Mouse (Mus musculus): Measurements from ENCODE around the gene Olfr159. TPM values are rescaled to one million over a fixed set of nuclear protein-coding genes. Genes with fewer than 3 reads are reported as not detected.

Olfr159 gene
- polyA plus RNA-seq, 1 experiment from 2014 or later: not detected

- no peaks in the 10 kb centered on the region for H3K27me3 ChIP-seq (ENCODE audit: control insufficient read depth, insufficient read depth, low read length)
- no peak overlapping the region for H3K9ac ChIP-seq (replicated peaks; ENCODE audit: low read depth, low read length)
- no peaks in the 10 kb centered on the region for H3K9me3 ChIP-seq (ENCODE audit: control insufficient read depth, low read length)
- no peak overlapping the region for H3K4me2 ChIP-seq (ENCODE audit: low read depth, low read length)
- WGBS: 73% methylated on average over 10 of the region's 10 CpGs
- no peak overlapping the region for H3K27ac ChIP-seq (ENCODE audit: low read depth, low read length)
- no peaks in the 10 kb centered on the region for H3K36me3 ChIP-seq (ENCODE audit: control insufficient read depth, insufficient read depth, low read length)
- no peaks in the 10 kb centered on the region for H3K4me1 ChIP-seq (ENCODE audit: control insufficient read depth, insufficient read depth, low read length)
- ATAC-seq (ENCODE audit: low read depth): no peak
- no peak overlapping the region for H3K4me3 ChIP-seq (ENCODE audit: low read depth, low read length)
Measured at GRCm38 (mm10) chr4:43760460-43760859, 10.3 kb downstream of the Olfr159 start.

- H3K4me3 ChIP-seq (ENCODE audit: low read depth, low read length): no peak overlapping the region
- no peak for ATAC-seq (ENCODE audit: low read depth)
- no peaks in the 10 kb centered on the region for H3K4me1 ChIP-seq (ENCODE audit: control insufficient read depth, insufficient read depth, low read length)
- no peaks in the 10 kb centered on the region for H3K27me3 ChIP-seq (ENCODE audit: control insufficient read depth, insufficient read depth, low read length)
- no peak overlapping the region for H3K27ac ChIP-seq (ENCODE audit: low read depth, low read length)
- no peaks in the 10 kb centered on the region for H3K9me3 ChIP-seq (ENCODE audit: control insufficient read depth, low read length)
- WGBS: 79% methylated on average over 21 of the region's 21 CpGs
- H3K36me3 ChIP-seq (ENCODE audit: control insufficient read depth, insufficient read depth, low read length): no peaks in the 10 kb centered on the region
- H3K4me2 ChIP-seq (ENCODE audit: low read depth, low read length): no peak overlapping the region
- no peak overlapping the region for H3K9ac ChIP-seq (replicated peaks; ENCODE audit: low read depth, low read length)
Measured at GRCm38 (mm10) chr4:43759571-43760418, 11.0 kb downstream of the Olfr159 start.

- WGBS: 84% methylated on average over 6 of the region's 6 CpGs
Measured at GRCm38 (mm10) chr4:43757213-43757612, 13.6 kb downstream of the Olfr159 start.

GRCm38 (mm10) chr4:43745187-43745586 is 25.6 kb downstream of the Olfr159 start:
- H3K4me1 ChIP-seq (ENCODE audit: control insufficient read depth, insufficient read depth, low read length): no peaks in the 10 kb centered on the region
- no peaks in the 10 kb centered on the region for H3K27me3 ChIP-seq (ENCODE audit: control insufficient read depth, insufficient read depth, low read length)
- no peak overlapping the region for H3K4me2 ChIP-seq (ENCODE audit: low read depth, low read length)
- no peak overlapping the region for H3K9ac ChIP-seq (replicated peaks; ENCODE audit: low read depth, low read length)
- ATAC-seq (ENCODE audit: low read depth): no peak
- H3K9me3 ChIP-seq (ENCODE audit: control insufficient read depth, low read length): no peaks in the 10 kb centered on the region
- no peaks in the 10 kb centered on the region for H3K36me3 ChIP-seq (ENCODE audit: control insufficient read depth, insufficient read depth, low read length)
- 21% methylated on average over 6 of the region's 6 CpGs for WGBS
- no peak overlapping the region for H3K4me3 ChIP-seq (ENCODE audit: low read depth, low read length)
- H3K27ac ChIP-seq (ENCODE audit: low read depth, low read length): no peak overlapping the region

More at GRCm38 (mm10) chr4:43757213-43757612, 13.6 kb downstream of the Olfr159 start:
- Histone ChIP-seq H3K27me3 (ENCODE audit: control insufficient read depth, insufficient read depth, low read length) (no peaks in the 10 kb centered on the region), H3K36me3 (ENCODE audit: control insufficient read depth, insufficient read depth, low read length) (no peaks in the 10 kb centered on the region), H3K4me3 (ENCODE audit: low read depth, low read length) (no peak overlapping the region), H3K9me3 (ENCODE audit: control insufficient read depth, low read length) (no peaks in the 10 kb centered on the region), H3K27ac (ENCODE audit: low read depth, low read length) (no peak overlapping the region), H3K9ac (replicated peaks; ENCODE audit: low read depth, low read length) (no peak overlapping the region), H3K4me2 (ENCODE audit: low read depth, low read length) (no peak overlapping the region), H3K4me1 (ENCODE audit: control insufficient read depth, insufficient read depth, low read length) (no peaks in the 10 kb centered on the region)
- no peak for ATAC-seq (ENCODE audit: low read depth)

GRCm38 (mm10) chr4:43743099-43743498 is 27.7 kb downstream of the Olfr159 start:
- Histone ChIP-seq H3K36me3 (ENCODE audit: control insufficient read depth, insufficient read depth, low read length) (no peaks in the 10 kb centered on the region), H3K4me3 (ENCODE audit: low read depth, low read length) (no peak overlapping the region), H3K9ac (replicated peaks; ENCODE audit: low read depth, low read length) (no peak overlapping the region), H3K4me2 (ENCODE audit: low read depth, low read length) (no peak overlapping the region), H3K4me1 (ENCODE audit: control insufficient read depth, insufficient read depth, low read length) (no peaks in the 10 kb centered on the region), H3K27me3 (ENCODE audit: control insufficient read depth, insufficient read depth, low read length) (no peaks in the 10 kb centered on the region), H3K27ac (ENCODE audit: low read depth, low read length) (no peak overlapping the region), H3K9me3 (ENCODE audit: control insufficient read depth, low read length) (no peaks in the 10 kb centered on the region)
- WGBS: 58% methylated on average over 1 of the region's 1 CpGs
- no peak for ATAC-seq (ENCODE audit: low read depth)

GRCm38 (mm10) chr4:43742637-43743036 is 28.2 kb downstream of the Olfr159 start:
- 26% methylated on average over 4 of the region's 4 CpGs for WGBS
- ATAC-seq (ENCODE audit: low read depth): no peak
- Histone ChIP-seq H3K9ac (replicated peaks; ENCODE audit: low read depth, low read length) (no peak overlapping the region), H3K4me1 (ENCODE audit: control insufficient read depth, insufficient read depth, low read length) (no peaks in the 10 kb centered on the region), H3K4me2 (ENCODE audit: low read depth, low read length) (no peak overlapping the region), H3K4me3 (ENCODE audit: low read depth, low read length) (no peak overlapping the region), H3K27ac (ENCODE audit: low read depth, low read length) (no peak overlapping the region), H3K36me3 (ENCODE audit: control insufficient read depth, insufficient read depth, low read length) (no peaks in the 10 kb centered on the region), H3K27me3 (ENCODE audit: control insufficient read depth, insufficient read depth, low read length) (no peaks in the 10 kb centered on the region), H3K9me3 (ENCODE audit: control insufficient read depth, low read length) (no peaks in the 10 kb centered on the region)

- no peak overlapping the region for H3K27ac ChIP-seq (ENCODE audit: low read depth, low read length)
- no peak overlapping the region for H3K4me2 ChIP-seq (ENCODE audit: low read depth, low read length)
- no peak overlapping the region for H3K9ac ChIP-seq (replicated peaks; ENCODE audit: low read depth, low read length)
- WGBS: 67% methylated on average over 5 of the region's 5 CpGs
- no peak overlapping the region for H3K4me3 ChIP-seq (ENCODE audit: low read depth, low read length)
- no peaks in the 10 kb centered on the region for H3K27me3 ChIP-seq (ENCODE audit: control insufficient read depth, insufficient read depth, low read length)
- H3K4me1 ChIP-seq (ENCODE audit: control insufficient read depth, insufficient read depth, low read length): no peaks in the 10 kb centered on the region
- H3K36me3 ChIP-seq (ENCODE audit: control insufficient read depth, insufficient read depth, low read length): no peaks in the 10 kb centered on the region
- no peaks in the 10 kb centered on the region for H3K9me3 ChIP-seq (ENCODE audit: control insufficient read depth, low read length)
- no peak for ATAC-seq (ENCODE audit: low read depth)
Measured at GRCm38 (mm10) chr4:43741526-43741925, 29.3 kb downstream of the Olfr159 start.

GRCm38 (mm10) chr4:43738989-43739674 is 31.7 kb downstream of the Olfr159 start:
- ATAC-seq (ENCODE audit: low read depth): no peak
- Histone ChIP-seq H3K27me3 (ENCODE audit: control insufficient read depth, insufficient read depth, low read length) (no peaks in the 10 kb centered on the region), H3K4me1 (ENCODE audit: control insufficient read depth, insufficient read depth, low read length) (no peaks in the 10 kb centered on the region), H3K9ac (replicated peaks; ENCODE audit: low read depth, low read length) (no peak overlapping the region), H3K9me3 (ENCODE audit: control insufficient read depth, low read length) (no peaks in the 10 kb centered on the region), H3K4me2 (ENCODE audit: low read depth, low read length) (no peak overlapping the region), H3K36me3 (ENCODE audit: control insufficient read depth, insufficient read depth, low read length) (no peaks in the 10 kb centered on the region), H3K27ac (ENCODE audit: low read depth, low read length) (no peak overlapping the region), H3K4me3 (ENCODE audit: low read depth, low read length) (no peak overlapping the region)
- 79% methylated on average over 8 of the region's 8 CpGs for WGBS

GRCm38 (mm10) chr4:43737144-43737543 is 33.7 kb downstream of the Olfr159 start:
- H3K27ac ChIP-seq (ENCODE audit: low read depth, low read length): no peak overlapping the region
- no peaks in the 10 kb centered on the region for H3K27me3 ChIP-seq (ENCODE audit: control insufficient read depth, insufficient read depth, low read length)
- no peaks in the 10 kb centered on the region for H3K4me1 ChIP-seq (ENCODE audit: control insufficient read depth, insufficient read depth, low read length)
- no peak overlapping the region for H3K4me2 ChIP-seq (ENCODE audit: low read depth, low read length)
- H3K36me3 ChIP-seq (ENCODE audit: control insufficient read depth, insufficient read depth, low read length): no peaks in the 10 kb centered on the region
- no peak overlapping the region for H3K9ac ChIP-seq (replicated peaks; ENCODE audit: low read depth, low read length)
- H3K9me3 ChIP-seq (ENCODE audit: control insufficient read depth, low read length): no peaks in the 10 kb centered on the region
- ATAC-seq (ENCODE audit: low read depth): no peak
- no peak overlapping the region for H3K4me3 ChIP-seq (ENCODE audit: low read depth, low read length)
- 63% methylated on average over 6 of the region's 6 CpGs for WGBS
